Mouse (Mus musculus) midbrain, embryonic 13.5 days (tissue): ENCODE data around the gene Cdc34b. TPM values are rescaled to one million over a fixed set of nuclear protein-coding genes. Genes with fewer than 3 reads are reported as not detected.
A peak's percentile ranks its signal among the peaks of the same experiment; 100 is the strongest.

Source experiments
- ATAC-seq: fragments of 200-750 bp; cut with Nextera tagmentation; 2 replicates; pipeline ENCODE4 v1.8.0; 2017; ENCODE audit warnings: mild to moderate bottlenecking, moderate TSS enrichment, moderate library complexity
- H3K27ac ChIP-seq: fragments of 300-500 bp; sonication (generic); 2 replicates; pipeline ENCODE4 v1.5.1; 2015; ENCODE audit warnings: inconsistent platforms, mild to moderate bottlenecking, moderate library complexity
- H3K27me3 ChIP-seq: fragments of 300-500 bp; sonication (generic); 2 replicates; pipeline ENCODE4 v1.6.1; 2015; ENCODE audit warnings: mild to moderate bottlenecking, inconsistent platforms
- H3K36me3 ChIP-seq: fragments of 300-500 bp; sonication (generic); 2 replicates; pipeline ENCODE4 v1.6.1; 2015; ENCODE audit warnings: mild to moderate bottlenecking, inconsistent platforms
- H3K4me1 ChIP-seq: fragments of 300-500 bp; sonication (generic); replicated peaks from 2 replicates; pipeline ENCODE4 v1.6.1; 2015; ENCODE audit warnings: inconsistent platforms
- H3K4me2 ChIP-seq: fragments of 300-500 bp; sonication (generic); replicated peaks from 2 replicates; pipeline ENCODE4 v1.6.1; 2015; ENCODE audit warnings: moderate library complexity, mild to moderate bottlenecking, inconsistent platforms
- H3K4me3 ChIP-seq: fragments of 300-500 bp; sonication (generic); replicated peaks from 2 replicates; pipeline ENCODE4 v1.5.1; 2015; ENCODE audit warnings: mild to moderate bottlenecking, inconsistent platforms
- H3K9ac ChIP-seq: fragments of 300-500 bp; sonication (generic); replicated peaks from 2 replicates; pipeline ENCODE4 v1.6.1; 2015; ENCODE audit warnings: mild to moderate bottlenecking, inconsistent platforms
- H3K9me3 ChIP-seq: fragments of 300-500 bp; sonication (generic); 2 replicates; pipeline ENCODE4 v1.6.1; 2016; ENCODE audit warnings: mild to moderate bottlenecking, inconsistent platforms
- WGBS: fragments of 180-500 bp; shearing (Covaris S2); methylation state at CpG from one replicate; pipeline ENCODE4 v1.1.7; 2015; 5-methylcytosine and 5-hydroxymethylcytosine counted together
- polyA plus RNA-seq: library from polyadenylated mRNA; unstranded; fragments of >200 nt; fragmentation: Nextera tagmentation; extraction: Ambion mirVana; gene quantifications from 2 replicates; pipeline ENCODE4 v1.2.1, GENCODE M21; 2015

The Cdc34b gene
- polyA plus RNA-seq, 1 experiment from 2014 or later: 0.22 TPM

GRCm38 (mm10) chr11:94715622-94716021 lies 26.0 kb upstream of the Cdc34b start:
- H3K27me3 ChIP-seq: no peaks in the 10 kb centered on the region
- H3K9me3 ChIP-seq: no peaks in the 10 kb centered on the region
- no peak overlapping the region for H3K9ac ChIP-seq
- peaks cover 23% of the 10 kb centered on the region for H3K4me1 ChIP-seq
- WGBS: 52% methylated on average over 5 of the region's 5 CpGs
- H3K27ac ChIP-seq: no peak overlapping the region
- no peaks in the 10 kb centered on the region for H3K36me3 ChIP-seq
- H3K4me2 ChIP-seq: no peak overlapping the region
- no peak overlapping the region for H3K4me3 ChIP-seq
- ATAC-seq: no peak

GRCm38 (mm10) chr11:94716754-94717153 lies 24.8 kb upstream of the Cdc34b start:
- H3K4me3 ChIP-seq: no peak overlapping the region
- no peaks in the 10 kb centered on the region for H3K36me3 ChIP-seq
- ATAC-seq: peak; percentile 34; the same call in 1 of the 2 replicates
- no peak overlapping the region for H3K9ac ChIP-seq
- H3K4me1 ChIP-seq: peaks cover 23% of the 10 kb centered on the region
- 15% methylated on average over 9 of the region's 9 CpGs for WGBS
- H3K9me3 ChIP-seq: no peaks in the 10 kb centered on the region
- no peaks in the 10 kb centered on the region for H3K27me3 ChIP-seq
- H3K4me2 ChIP-seq: no peak overlapping the region
- H3K27ac ChIP-seq: no peak overlapping the region

- Histone ChIP-seq H3K9me3 (no peaks in the 10 kb centered on the region), H3K4me1 (peaks cover 23% of the 10 kb centered on the region), H3K9ac (no peak overlapping the region), H3K4me3 (no peak overlapping the region), H3K27ac (peak overlapping the region; percentile 35; the same call in 1 of the 2 replicates), H3K4me2 (no peak overlapping the region), H3K36me3 (no peaks in the 10 kb centered on the region), H3K27me3 (no peaks in the 10 kb centered on the region)
- no peak for ATAC-seq
- WGBS: 27% methylated on average over 11 of the region's 11 CpGs
Observed at GRCm38 (mm10) chr11:94717239-94717638, 24.3 kb upstream of the Cdc34b start.

GRCm38 (mm10) chr11:94718113-94718909 lies 23.3 kb upstream of the Cdc34b start:
- no peak for ATAC-seq

GRCm38 (mm10) chr11:94719216-94719615 lies 22.4 kb upstream of the Cdc34b start:
- no peaks in the 10 kb centered on the region for H3K36me3 ChIP-seq
- H3K27ac ChIP-seq: no peak overlapping the region
- WGBS: 67% methylated on average over 2 of the region's 2 CpGs
- H3K27me3 ChIP-seq: no peaks in the 10 kb centered on the region
- no peaks in the 10 kb centered on the region for H3K9me3 ChIP-seq
- H3K4me3 ChIP-seq: no peak overlapping the region
- H3K4me1 ChIP-seq: peaks cover 21% of the 10 kb centered on the region
- no peak overlapping the region for H3K4me2 ChIP-seq
- no peak overlapping the region for H3K9ac ChIP-seq
- ATAC-seq: no peak

More at GRCm38 (mm10) chr11:94718113-94718909, 23.3 kb upstream of the Cdc34b start:
- H3K4me2 ChIP-seq: no peak overlapping the region
- no peaks in the 10 kb centered on the region for H3K9me3 ChIP-seq
- no peaks in the 10 kb centered on the region for H3K36me3 ChIP-seq
- no peak overlapping the region for H3K27ac ChIP-seq
- peaks cover 23% of the 10 kb centered on the region for H3K4me1 ChIP-seq
- H3K4me3 ChIP-seq: no peak overlapping the region
- no peak overlapping the region for H3K9ac ChIP-seq
- WGBS: 89% methylated on average over 7 of the region's 7 CpGs
- H3K27me3 ChIP-seq: no peaks in the 10 kb centered on the region

DNA sequence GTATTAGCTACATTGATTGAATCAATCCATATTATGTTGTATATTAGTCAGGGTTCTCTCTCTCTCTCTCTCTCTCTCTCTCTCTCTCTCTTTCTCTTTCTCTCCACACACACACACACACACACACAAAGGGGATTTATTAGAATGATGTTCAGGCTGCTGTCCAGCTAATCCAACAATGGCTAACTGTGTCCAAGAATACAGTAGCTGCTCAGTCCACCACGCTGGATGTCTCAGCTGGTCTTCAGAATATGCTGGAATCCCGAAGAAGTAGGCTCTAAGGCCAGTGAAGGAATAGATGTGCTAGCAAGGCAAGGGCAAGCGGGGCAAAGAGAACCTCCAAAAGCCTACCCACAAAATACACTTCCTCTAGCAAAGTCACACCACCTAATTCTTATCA lies 14.3 kb upstream of the Cdc34b start:
- Histone ChIP-seq H3K9ac (no peak overlapping the region), H3K36me3 (no peaks in the 10 kb centered on the region), H3K9me3 (no peaks in the 10 kb centered on the region), H3K4me3 (no peak overlapping the region), H3K4me1 (no peaks in the 10 kb centered on the region), H3K27ac (no peak overlapping the region), H3K27me3 (no peaks in the 10 kb centered on the region), H3K4me2 (no peak overlapping the region)
- ATAC-seq: no peak
- WGBS: 87% methylated on average over 3 of the region's 3 CpGs

DNA sequence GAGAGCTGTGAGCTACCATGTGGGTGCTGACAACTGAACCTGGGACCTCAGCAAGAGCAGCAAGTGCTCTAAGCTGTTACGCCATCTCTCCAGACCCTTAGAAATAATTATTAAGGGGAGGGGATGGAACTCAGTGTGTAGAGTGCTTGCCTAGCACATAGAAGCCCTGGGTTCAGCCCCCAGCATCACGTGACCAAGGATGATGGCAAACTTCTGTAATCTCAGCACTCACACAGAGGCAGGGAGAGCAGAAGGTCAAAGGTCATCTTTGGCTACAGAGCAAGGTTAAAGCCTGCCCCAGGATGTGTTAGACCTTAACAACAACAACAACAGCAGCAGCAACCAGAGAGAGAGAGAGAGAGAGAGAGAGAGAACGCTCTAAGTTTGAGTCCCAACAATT lies 13.0 kb upstream of the Cdc34b start:
- H3K4me1 ChIP-seq: no peaks in the 10 kb centered on the region

GRCm38 (mm10) chr11:94729565-94729964 lies 12.0 kb upstream of the Cdc34b start:
- no peak overlapping the region for H3K27ac ChIP-seq
- H3K9me3 ChIP-seq: no peaks in the 10 kb centered on the region
- ATAC-seq: no peak
- H3K4me2 ChIP-seq: no peak overlapping the region
- no peaks in the 10 kb centered on the region for H3K36me3 ChIP-seq
- WGBS: 30% methylated on average over 4 of the region's 4 CpGs
- no peak overlapping the region for H3K9ac ChIP-seq
- H3K4me1 ChIP-seq: no peaks in the 10 kb centered on the region
- H3K4me3 ChIP-seq: no peak overlapping the region
- no peaks in the 10 kb centered on the region for H3K27me3 ChIP-seq

More for the DNA sequence above, 13.0 kb upstream of the Cdc34b start:
- Histone ChIP-seq H3K9ac (no peak overlapping the region), H3K4me3 (no peak overlapping the region), H3K9me3 (no peaks in the 10 kb centered on the region), H3K27ac (no peak overlapping the region), H3K4me2 (no peak overlapping the region), H3K36me3 (no peaks in the 10 kb centered on the region), H3K27me3 (no peaks in the 10 kb centered on the region)
- ATAC-seq: no peak
- 83% methylated on average over 3 of the region's 3 CpGs for WGBS

DNA sequence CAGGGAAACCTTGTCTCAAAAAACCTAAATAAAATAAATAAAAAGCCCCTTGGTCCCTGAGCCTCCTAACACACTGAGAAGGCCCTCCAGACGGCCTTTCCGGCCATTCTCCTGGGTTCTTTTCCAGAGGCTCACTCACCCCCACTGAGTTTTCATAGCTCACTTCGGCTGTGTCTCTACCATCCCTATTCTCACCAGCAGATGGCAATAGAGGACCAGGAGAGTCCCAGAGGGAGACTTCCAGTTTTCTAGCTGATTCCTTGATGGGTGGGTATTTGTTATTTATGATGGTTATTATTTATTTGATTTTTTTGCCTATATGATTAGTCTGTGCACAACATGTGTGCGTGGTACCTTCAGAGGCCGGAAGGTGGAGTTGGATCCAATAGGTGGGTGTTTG lies 11.3 kb upstream of the Cdc34b start:
- H3K4me3 ChIP-seq: no peak overlapping the region
- H3K36me3 ChIP-seq: no peaks in the 10 kb centered on the region
- no peak overlapping the region for H3K27ac ChIP-seq
- 34% methylated on average over 5 of the region's 5 CpGs for WGBS
- H3K27me3 ChIP-seq: no peaks in the 10 kb centered on the region
- no peak overlapping the region for H3K9ac ChIP-seq
- H3K4me1 ChIP-seq: no peaks in the 10 kb centered on the region
- H3K4me2 ChIP-seq: no peak overlapping the region
- H3K9me3 ChIP-seq: no peaks in the 10 kb centered on the region
- ATAC-seq: no peak

GRCm38 (mm10) chr11:94731229-94731628 lies 10.4 kb upstream of the Cdc34b start:
- no peak for ATAC-seq
- H3K27me3 ChIP-seq: no peaks in the 10 kb centered on the region
- no peak overlapping the region for H3K4me2 ChIP-seq
- H3K27ac ChIP-seq: no peak overlapping the region
- no peak overlapping the region for H3K4me3 ChIP-seq
- 90% methylated on average over 12 of the region's 12 CpGs for WGBS
- no peaks in the 10 kb centered on the region for H3K4me1 ChIP-seq
- H3K36me3 ChIP-seq: no peaks in the 10 kb centered on the region
- no peaks in the 10 kb centered on the region for H3K9me3 ChIP-seq
- H3K9ac ChIP-seq: no peak overlapping the region

- no peak overlapping the region for H3K4me3 ChIP-seq
- no peak overlapping the region for H3K4me2 ChIP-seq
- no peak overlapping the region for H3K9ac ChIP-seq
- no peak overlapping the region for H3K27ac ChIP-seq
- H3K27me3 ChIP-seq: no peaks in the 10 kb centered on the region
- WGBS: 48% methylated on average over 8 of the region's 8 CpGs
- no peak for ATAC-seq
- H3K36me3 ChIP-seq: no peaks in the 10 kb centered on the region
- H3K4me1 ChIP-seq: no peaks in the 10 kb centered on the region
- H3K9me3 ChIP-seq: no peaks in the 10 kb centered on the region
Observed at GRCm38 (mm10) chr11:94732773-94733172, 8.8 kb upstream of the Cdc34b start.

DNA sequence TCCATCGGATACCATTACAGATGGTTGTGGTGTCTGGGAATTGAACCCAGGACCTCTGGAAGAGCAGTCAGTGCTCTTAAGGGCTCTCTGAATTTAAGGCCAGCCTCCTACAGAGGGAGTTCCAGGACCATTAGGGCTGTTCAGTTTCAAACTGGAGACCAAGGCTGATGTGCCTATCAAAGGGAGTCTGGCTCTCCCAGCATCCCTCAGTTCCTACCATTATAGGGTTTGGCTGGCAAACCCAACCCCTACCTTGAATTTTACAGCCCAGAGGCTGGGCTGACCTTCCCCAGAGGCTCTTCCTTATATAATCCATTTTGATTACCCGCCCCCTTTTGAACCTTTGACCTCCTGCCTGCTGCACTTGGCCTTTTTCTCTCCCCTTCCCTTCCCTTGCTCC lies 5.8 kb upstream of the Cdc34b start:
- Histone ChIP-seq H3K4me2 (no peak overlapping the region), H3K27me3 (no peaks in the 10 kb centered on the region), H3K9me3 (no peaks in the 10 kb centered on the region), H3K27ac (no peak overlapping the region), H3K4me1 (no peaks in the 10 kb centered on the region), H3K36me3 (no peaks in the 10 kb centered on the region), H3K4me3 (no peak overlapping the region), H3K9ac (no peak overlapping the region)
- no peak for ATAC-seq
- 75% methylated on average over 2 of the region's 2 CpGs for WGBS
